Mouse (Mus musculus) cortical plate, adult 2 months (tissue): ENCODE data around the gene Gpalpp1. TPM values are rescaled to one million over a fixed set of nuclear protein-coding genes. Genes with fewer than 3 reads are reported as not detected.

Source experiments
- H3K27ac ChIP-seq: fragments of 200-500 bp; 2 replicates; pipeline ENCODE4 v1.5.1; 2012; ENCODE audit warnings: low read length, control low read depth, inconsistent platforms; ENCODE audit not compliant: insufficient read depth
- H3K4me1 ChIP-seq: fragments of 200-500 bp; 2 replicates; pipeline ENCODE4 v1.6.1; 2011; ENCODE audit warnings: low read length; ENCODE audit not compliant: control insufficient read depth, insufficient read depth
- H3K4me3 ChIP-seq: fragments of 200-500 bp; 2 replicates; pipeline ENCODE4 v1.5.1; 2011; ENCODE audit warnings: mild to moderate bottlenecking, low read length, control low read depth; ENCODE audit not compliant: insufficient read depth
- CTCF ChIP-seq: fragments of 200-500 bp; IDR thresholded peaks from 2 replicates; pipeline ENCODE4 v1.5.1; 2011; ENCODE audit warnings: mild to moderate bottlenecking, control low read depth, low read length; ENCODE audit not compliant: insufficient read depth; ENCODE audit errors: extremely low read depth
- POLR2A ChIP-seq: fragments of 200-500 bp; IDR thresholded peaks from 2 replicates; pipeline ENCODE4 v1.6.1; 2011; ENCODE audit warnings: mild to moderate bottlenecking, low read length, control low read depth; ENCODE audit not compliant: insufficient read depth; ENCODE audit errors: extremely low read depth
- polyA plus RNA-seq: library from polyadenylated mRNA; depleted of rRNA; stranded (reverse); fragments of >200 nt; gene quantifications from 2 replicates; pipeline ENCODE4 v1.2.3, GENCODE M21; 2012; rRNA removed

Gene Gpalpp1
- 13.6 TPM in 2 replicates for polyA plus RNA-seq

GRCm38 (mm10) chr14:76110396-76111221 lies at the start of gene Gpalpp1, which contains the start of gene Nufip1:
TSS of gene Gpalpp1 (minus strand) at chr14:76110760.
TSS of gene Nufip1 (plus strand) at chr14:76110891.
- H3K27ac ChIP-seq, result peak within 1 kb of the TSS; percentile 37; the same call in 1 of the 2 replicates
- TF ChIP-seq CTCF (no peak), POLR2A (peak; percentile 83)
- H3K4me3 ChIP-seq, result peak within 1 kb of the TSS; percentile 93
- peaks cover 2% of the 10 kb centered on the region; the same call in 1 of the 2 replicates for H3K4me1 ChIP-seq

GRCm38 (mm10) chr14:76158192-76158785 lies 47.7 kb upstream of the Gpalpp1 start:
- no peaks in the 10 kb centered on the region for H3K4me1 ChIP-seq
- TF ChIP-seq CTCF (no peak), POLR2A (no peak)
- no peak overlapping the region for H3K4me3 ChIP-seq
- no peak overlapping the region for H3K27ac ChIP-seq

- Histone ChIP-seq H3K4me3 (no peak overlapping the region; the same call in 1 of the 2 replicates), H3K27ac (no peak overlapping the region), H3K4me1 (no peaks in the 10 kb centered on the region)
- TF ChIP-seq POLR2A (no peak), CTCF (no peak)
These were observed 43.3 kb upstream of the Gpalpp1 start for GRCm38 (mm10) chr14:76153828-76154227.

GRCm38 (mm10) chr14:76153003-76153675 lies 42.6 kb upstream of the Gpalpp1 start:
- Histone ChIP-seq H3K4me3 (peak overlapping the region; percentile 47), H3K4me1 (no peaks in the 10 kb centered on the region), H3K27ac (no peak overlapping the region)
- TF ChIP-seq POLR2A, result no peak
- TF ChIP-seq CTCF, result no peak

GRCm38 (mm10) chr14:76152162-76153002 lies 41.8 kb upstream of the Gpalpp1 start:
- TF ChIP-seq CTCF (peak; percentile 39; the same call in 1 of the 2 replicates), POLR2A (peak; percentile 99)
- no peaks in the 10 kb centered on the region for H3K4me1 ChIP-seq
- peak overlapping the region; percentile 47 for H3K4me3 ChIP-seq
- peak overlapping the region; percentile 85 for H3K27ac ChIP-seq

- TF ChIP-seq CTCF, result no peak
- TF ChIP-seq POLR2A, result no peak
These were observed 41.2 kb upstream of the Gpalpp1 start for GRCm38 (mm10) chr14:76151820-76152161.

GRCm38 (mm10) chr14:76151011-76151410 lies 40.5 kb upstream of the Gpalpp1 start:
- no peak overlapping the region for H3K27ac ChIP-seq
- no peak overlapping the region for H3K4me3 ChIP-seq
- H3K4me1 ChIP-seq, result no peaks in the 10 kb centered on the region
- TF ChIP-seq CTCF, result no peak
- TF ChIP-seq POLR2A, result no peak

More at GRCm38 (mm10) chr14:76151820-76152161, 41.2 kb upstream of the Gpalpp1 start:
- Histone ChIP-seq H3K4me3 (peak overlapping the region; percentile 47), H3K27ac (peak overlapping the region; percentile 85; the same call in 1 of the 2 replicates), H3K4me1 (no peaks in the 10 kb centered on the region)

GRCm38 (mm10) chr14:76150499-76150898 lies 39.9 kb upstream of the Gpalpp1 start:
- Histone ChIP-seq H3K27ac (peak overlapping the region; percentile 3; the same call in 1 of the 2 replicates), H3K4me1 (no peaks in the 10 kb centered on the region), H3K4me3 (no peak overlapping the region)
- TF ChIP-seq POLR2A (no peak), CTCF (no peak)

- no peaks in the 10 kb centered on the region for H3K4me1 ChIP-seq
- 0 out of 2 replicates have a peak overlapping the region, but pooled peaks have one; percentile 15 for H3K27ac ChIP-seq
- no peak for TF ChIP-seq CTCF
- no peak for TF ChIP-seq POLR2A
- H3K4me3 ChIP-seq, result no peak overlapping the region
These were observed 39.1 kb upstream of the Gpalpp1 start for GRCm38 (mm10) chr14:76149531-76150179.
